Mouse (Mus musculus) midbrain, embryonic 11.5 days (tissue): ENCODE measurements around the gene Tmpo. TPM values are rescaled to one million over a fixed set of nuclear protein-coding genes. Genes with fewer than 3 reads are reported as not detected.
A peak's percentile ranks its signal among the peaks of the same experiment; 100 is the strongest.

ENCODE experiments used
- ATAC-seq: fragments of 200-750 bp; cut with Nextera tagmentation; 2 replicates; pipeline ENCODE4 v1.8.0; 2017; ENCODE audit warnings: moderate TSS enrichment, moderate library complexity; ENCODE audit not compliant: low FRiP score
- DNase-seq: peaks from one replicate; pipeline ENCODE4 v3.0.0; 2015; ENCODE audit warnings: low spot score; ENCODE audit errors: missing footprints
- H3K27ac ChIP-seq: fragments of 300-500 bp; sonication (generic); 2 replicates; pipeline ENCODE4 v1.5.1; 2014; ENCODE audit warnings: low read depth, low read length
- H3K27me3 ChIP-seq: fragments of 300-500 bp; sonication (generic); 2 replicates; pipeline ENCODE4 v1.6.1; 2014; ENCODE audit warnings: mild to moderate bottlenecking, low read length, moderate library complexity, mixed read lengths; ENCODE audit not compliant: control insufficient read depth, insufficient read depth
- H3K36me3 ChIP-seq: fragments of 300-500 bp; sonication (generic); 2 replicates; pipeline ENCODE4 v1.6.1; 2014; ENCODE audit warnings: mild to moderate bottlenecking, low read length, moderate library complexity, mixed read lengths; ENCODE audit not compliant: control insufficient read depth, insufficient read depth
- H3K4me1 ChIP-seq: fragments of 300-500 bp; sonication (generic); 2 replicates; pipeline ENCODE4 v1.6.1; 2014; ENCODE audit warnings: low read length; ENCODE audit not compliant: control insufficient read depth, insufficient read depth
- H3K4me2 ChIP-seq: fragments of 300-500 bp; sonication (generic); 2 replicates; pipeline ENCODE4 v1.6.1; 2014; ENCODE audit warnings: mild to moderate bottlenecking, moderate library complexity
- H3K4me3 ChIP-seq: fragments of 300-500 bp; sonication (generic); 2 replicates; pipeline ENCODE4 v1.5.1; 2014; ENCODE audit warnings: low read depth, low read length
- H3K9ac ChIP-seq: fragments of 300-500 bp; sonication (generic); 2 replicates; pipeline ENCODE4 v1.6.1; 2014; ENCODE audit warnings: low read length
- H3K9me3 ChIP-seq: fragments of 300-500 bp; sonication (generic); 2 replicates; pipeline ENCODE4 v1.6.1; 2016; ENCODE audit warnings: low read length; ENCODE audit not compliant: control insufficient read depth
- WGBS: fragments of 180-500 bp; shearing (Covaris S2); extraction: QIAGEN DNeasy Blood & Tissue Kit; methylation state at CpG from one replicate; pipeline ENCODE4 v1.1.7; 2014; 5-methylcytosine and 5-hydroxymethylcytosine counted together
- polyA plus RNA-seq: library from polyadenylated mRNA; unstranded; fragments of >200 nt; fragmentation: Nextera tagmentation; extraction: Ambion mirVana; gene quantifications from 2 replicates; pipeline ENCODE4 v1.2.1, GENCODE M21; 2014

Gene Tmpo
- polyA plus RNA-seq = 339 and 388 TPM in 2 replicates

DNA sequence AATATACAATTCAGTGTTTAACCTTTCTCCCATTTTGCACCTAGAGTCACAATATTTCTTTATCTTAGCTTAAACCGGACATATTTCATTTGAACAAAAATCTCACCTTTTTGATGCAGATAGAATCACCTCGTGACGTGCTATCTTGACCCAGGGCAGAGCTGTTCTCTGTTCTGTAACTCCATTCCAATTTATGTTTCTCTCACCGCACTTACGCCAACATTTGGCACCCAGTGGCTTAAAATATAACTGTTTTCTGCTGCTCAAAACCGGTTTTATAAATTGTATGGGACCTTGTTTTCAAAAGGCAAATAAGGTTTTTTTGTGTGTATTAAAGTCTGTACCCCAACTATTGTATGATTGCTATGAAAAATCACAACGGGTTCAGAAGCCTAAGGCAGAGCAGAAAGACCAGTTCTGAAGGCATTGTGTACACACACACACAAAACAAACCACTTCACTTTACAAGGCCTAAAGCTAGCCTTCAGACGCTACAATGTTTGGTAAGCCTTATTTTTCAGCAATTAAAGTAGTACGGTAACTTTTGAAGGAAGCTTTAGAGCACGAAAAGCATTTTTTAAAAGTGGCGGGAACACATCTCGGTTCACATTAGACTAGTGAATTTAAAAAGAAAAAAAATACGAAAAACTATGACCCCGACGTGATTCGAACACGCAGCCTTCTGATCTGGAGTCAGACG, at the start of gene Tmpo:
Gene Tmpo, minus strand, starts transcription at position 555 of the 700 bp plus-strand sequence.
- Histone ChIP-seq H3K4me2 (peak within 1 kb of the TSS; percentile 51), H3K9me3 (no peaks in the 10 kb centered on the region), H3K36me3 (no peaks in the 10 kb centered on the region), H3K4me3 (peak within 1 kb of the TSS; percentile 41), H3K4me1 (peaks cover 12% of the 10 kb centered on the region), H3K27me3 (no peaks in the 10 kb centered on the region), H3K27ac (peak within 1 kb of the TSS; percentile 93), H3K9ac (peak within 1 kb of the TSS; percentile 67)
- ATAC-seq = 0 out of 2 replicates have a peak, but pooled peaks have one; percentile 0
- WGBS = 13% methylated on average over 18 of the region's 18 CpGs
- peak; percentile 93 for DNase-seq

DNA sequence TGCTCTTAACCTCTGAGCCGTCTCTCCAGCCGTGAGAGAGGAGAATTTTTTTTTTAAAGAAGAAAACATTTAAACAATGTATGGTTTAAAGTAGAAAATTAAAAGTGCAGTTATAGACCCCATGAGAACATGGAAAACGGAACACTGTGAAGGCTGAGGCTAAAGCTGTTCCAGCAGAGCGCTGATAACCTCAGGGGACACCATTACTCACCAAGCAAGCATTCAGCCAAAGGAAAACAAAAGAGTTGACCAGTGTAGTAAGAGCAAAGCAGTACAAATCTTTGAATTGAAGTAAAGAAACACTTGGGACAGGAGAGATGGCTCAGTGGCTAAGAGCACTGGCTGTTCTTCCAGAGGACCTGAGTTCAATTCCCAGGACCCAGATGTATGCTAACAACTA, 49.3 kb upstream of the Tmpo start:
- no peak for ATAC-seq
- Histone ChIP-seq H3K36me3 (no peaks in the 10 kb centered on the region), H3K4me2 (no peak overlapping the region), H3K27ac (no peak overlapping the region), H3K4me3 (no peak overlapping the region), H3K9ac (no peak overlapping the region), H3K27me3 (no peaks in the 10 kb centered on the region), H3K4me1 (peaks cover 9% of the 10 kb centered on the region), H3K9me3 (no peaks in the 10 kb centered on the region)
- DNase-seq = no peak
- 68% methylated on average over 4 of the region's 4 CpGs for WGBS

DNA sequence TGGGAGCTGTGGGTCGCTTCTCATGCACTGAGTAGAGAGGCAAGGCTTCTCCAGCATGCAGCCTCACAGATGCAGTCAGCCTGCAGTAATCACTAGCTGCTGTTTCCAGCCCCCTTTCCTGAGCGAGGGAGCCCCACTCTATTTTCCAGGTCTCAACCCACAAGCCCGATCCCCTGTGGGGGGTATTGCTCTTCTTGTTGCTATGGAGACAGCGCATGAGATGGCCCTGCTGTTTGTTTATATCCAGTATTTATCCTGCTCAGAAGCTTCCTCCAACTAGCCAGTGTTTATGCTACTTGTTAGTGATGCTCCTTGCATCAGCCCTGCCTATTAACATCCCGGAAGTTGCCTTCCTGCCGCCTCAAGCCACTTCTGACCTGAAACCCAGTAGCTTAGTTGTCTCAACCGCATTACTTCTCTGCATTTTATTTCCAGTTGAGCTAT, 48.4 kb upstream of the Tmpo start:
- Histone ChIP-seq H3K27me3 (no peaks in the 10 kb centered on the region), H3K9ac (no peak overlapping the region; the same call in 1 of the 2 replicates), H3K4me3 (no peak overlapping the region), H3K36me3 (no peaks in the 10 kb centered on the region), H3K4me1 (peaks cover 9% of the 10 kb centered on the region), H3K27ac (peak overlapping the region; percentile 26; the same call in 1 of the 2 replicates), H3K4me2 (peak overlapping the region; percentile 6; the same call in 1 of the 2 replicates), H3K9me3 (no peaks in the 10 kb centered on the region)
- DNase-seq (peak; percentile 95), ATAC-seq (peak; percentile 80)
- 26% methylated on average over 7 of the region's 7 CpGs for WGBS

DNA sequence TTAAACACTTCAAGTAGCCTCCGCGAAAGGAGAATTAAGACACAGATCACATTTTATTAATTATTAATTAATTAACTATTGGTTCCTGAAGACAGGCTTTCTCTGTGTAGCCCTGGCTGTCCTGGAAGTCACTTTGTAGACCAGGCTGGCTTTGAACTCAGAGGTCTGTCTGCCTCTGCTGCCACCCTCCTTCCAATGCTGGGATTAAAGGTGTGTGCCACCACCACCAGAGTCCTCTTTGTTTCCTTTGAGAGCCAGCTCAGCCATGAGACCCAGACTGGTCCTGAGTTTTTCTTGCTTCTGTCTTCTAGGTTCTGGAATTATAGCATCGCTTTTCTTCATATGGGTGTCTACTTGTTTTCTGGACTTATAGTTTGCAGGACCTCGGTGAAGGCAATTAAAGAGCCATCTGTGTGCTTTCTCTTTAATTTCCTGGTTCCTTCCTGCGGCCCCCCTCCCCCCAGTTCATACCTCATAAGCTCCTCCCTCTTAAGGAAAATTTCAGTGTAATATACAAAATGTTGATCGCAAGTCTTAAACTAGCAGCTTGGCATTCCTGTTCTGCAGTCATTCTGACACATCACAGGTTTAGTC, 47.9 kb upstream of the Tmpo start:
- ATAC-seq (no peak; the same call in 1 of the 2 replicates), DNase-seq (no peak)
- H3K27ac ChIP-seq = peak overlapping the region; percentile 26; the same call in 1 of the 2 replicates
- peak overlapping the region; percentile 6; the same call in 1 of the 2 replicates for H3K4me2 ChIP-seq
- 77% methylated on average over 6 of the region's 6 CpGs for WGBS
- no peak overlapping the region; the same call in 1 of the 2 replicates for H3K9ac ChIP-seq
- no peaks in the 10 kb centered on the region for H3K27me3 ChIP-seq
- H3K4me3 ChIP-seq = no peak overlapping the region
- H3K4me1 ChIP-seq = peaks cover 9% of the 10 kb centered on the region
- no peaks in the 10 kb centered on the region for H3K36me3 ChIP-seq
- H3K9me3 ChIP-seq = no peaks in the 10 kb centered on the region

DNA sequence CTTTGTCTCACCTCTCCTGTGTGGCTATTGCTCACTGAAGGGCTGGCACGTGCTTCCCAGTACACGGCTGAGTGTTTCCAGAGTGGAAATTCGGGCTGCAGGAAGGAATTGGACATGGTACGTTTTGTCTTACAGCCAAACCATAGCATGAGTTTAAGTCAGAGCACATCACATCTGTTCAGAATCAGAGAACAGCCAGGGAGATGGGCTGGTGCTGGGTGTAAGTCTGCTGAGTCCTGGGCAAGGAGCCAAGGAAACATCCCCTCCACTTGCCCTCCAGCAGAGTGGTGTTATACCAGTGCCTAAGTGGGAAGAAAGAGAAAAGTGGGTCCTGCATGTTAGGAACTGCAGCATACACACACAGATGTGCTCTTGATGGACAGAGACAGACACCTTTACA, 45.9 kb upstream of the Tmpo start:
- DNase-seq (no peak), ATAC-seq (no peak)
- Histone ChIP-seq H3K27me3 (no peaks in the 10 kb centered on the region), H3K4me3 (no peak overlapping the region), H3K9ac (no peak overlapping the region), H3K9me3 (no peaks in the 10 kb centered on the region), H3K27ac (no peak overlapping the region), H3K4me1 (peaks cover 9% of the 10 kb centered on the region), H3K36me3 (no peaks in the 10 kb centered on the region), H3K4me2 (no peak overlapping the region)
- WGBS = 88% methylated on average over 4 of the region's 4 CpGs

DNA sequence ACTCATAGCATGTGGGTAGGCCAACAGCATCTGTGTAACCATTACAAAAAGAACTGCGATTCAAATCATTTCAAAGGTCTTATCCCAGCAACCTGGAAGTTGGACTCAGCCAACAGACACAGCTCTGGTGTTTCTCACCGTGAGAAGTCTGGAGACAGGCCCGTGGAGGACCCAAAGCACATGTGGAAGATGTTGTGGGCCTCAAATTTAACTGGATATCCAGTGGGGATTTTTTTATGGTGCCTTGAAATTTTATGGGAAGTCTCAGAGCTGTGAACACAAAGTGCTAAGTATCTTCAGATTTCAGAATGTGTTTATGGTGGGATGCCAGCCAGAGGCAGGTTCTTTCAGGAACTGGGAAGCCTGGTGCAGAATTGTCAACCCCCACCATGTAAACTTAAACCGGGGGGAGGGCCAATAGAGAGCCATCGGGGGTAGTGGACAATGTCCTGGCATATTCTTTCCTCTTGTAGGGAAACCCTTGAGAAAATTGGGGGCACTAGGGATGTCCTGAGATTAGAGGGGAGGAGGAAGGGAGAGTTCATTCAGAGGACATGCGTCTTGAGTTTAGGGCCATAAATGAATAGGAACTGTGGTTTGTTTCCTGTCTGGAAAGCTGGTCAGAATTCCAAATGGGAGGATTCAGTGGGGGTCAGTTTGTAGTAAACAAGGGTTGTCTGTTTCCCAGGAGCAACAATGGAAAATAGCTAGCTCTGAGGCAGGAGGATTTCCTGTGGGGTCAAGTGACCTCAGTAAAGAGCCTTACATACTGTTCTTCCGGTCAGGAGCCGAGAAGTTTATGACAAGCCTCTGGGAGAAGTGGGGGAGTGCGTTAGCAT, 41.5 kb upstream of the Tmpo start:
- WGBS = 83% methylated on average over 9 of the region's 9 CpGs
- Histone ChIP-seq H3K4me3 (no peak overlapping the region), H3K36me3 (no peaks in the 10 kb centered on the region), H3K9ac (no peak overlapping the region), H3K4me1 (no peaks in the 10 kb centered on the region), H3K27me3 (no peaks in the 10 kb centered on the region), H3K4me2 (no peak overlapping the region), H3K27ac (no peak overlapping the region), H3K9me3 (no peaks in the 10 kb centered on the region)
- no peak for ATAC-seq
- peak; percentile 33 for DNase-seq

DNA sequence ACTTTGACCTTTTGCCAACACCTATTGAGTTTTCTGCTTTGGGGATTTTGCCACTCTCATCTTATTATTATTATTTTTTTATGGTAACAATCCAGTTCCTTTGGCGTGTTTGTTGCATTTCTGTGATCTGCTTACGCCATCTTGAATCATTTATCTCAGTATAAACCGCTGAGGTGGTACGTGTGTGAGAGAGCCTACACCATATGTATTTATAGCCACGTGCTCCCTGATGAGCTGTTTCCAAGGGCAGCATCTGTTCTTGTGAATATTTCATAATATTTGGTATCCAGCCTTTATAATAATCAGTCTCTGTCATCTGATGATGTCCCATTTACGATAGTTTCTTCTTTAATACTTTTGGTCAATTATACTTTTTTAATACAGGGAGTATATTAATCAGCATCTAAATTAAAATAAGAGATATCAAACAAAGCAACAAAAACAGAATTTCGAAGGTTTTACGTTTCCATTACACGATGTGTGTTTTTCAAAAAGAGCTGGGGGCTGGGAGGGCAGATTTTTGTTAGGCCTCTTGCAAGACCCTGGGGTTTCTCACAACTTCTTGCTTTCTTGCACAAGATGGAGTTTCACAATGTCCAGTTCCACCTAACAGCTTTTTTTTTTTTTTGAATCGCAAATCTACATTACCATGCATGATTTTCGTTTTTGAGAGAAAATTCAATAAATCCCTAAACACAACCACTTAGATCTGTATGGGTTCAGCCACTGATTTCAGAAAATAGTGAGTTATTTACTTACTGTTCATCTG, 28.0 kb upstream of the Tmpo start:
- H3K36me3 ChIP-seq = no peaks in the 10 kb centered on the region
- no peak overlapping the region for H3K4me3 ChIP-seq
- DNase-seq (peak; percentile 17), ATAC-seq (no peak)
- no peaks in the 10 kb centered on the region for H3K9me3 ChIP-seq
- no peaks in the 10 kb centered on the region for H3K27me3 ChIP-seq
- no peak overlapping the region for H3K9ac ChIP-seq
- WGBS = 88% methylated on average over 11 of the region's 11 CpGs
- H3K27ac ChIP-seq = no peak overlapping the region
- H3K4me1 ChIP-seq = no peaks in the 10 kb centered on the region
- H3K4me2 ChIP-seq = no peak overlapping the region

DNA sequence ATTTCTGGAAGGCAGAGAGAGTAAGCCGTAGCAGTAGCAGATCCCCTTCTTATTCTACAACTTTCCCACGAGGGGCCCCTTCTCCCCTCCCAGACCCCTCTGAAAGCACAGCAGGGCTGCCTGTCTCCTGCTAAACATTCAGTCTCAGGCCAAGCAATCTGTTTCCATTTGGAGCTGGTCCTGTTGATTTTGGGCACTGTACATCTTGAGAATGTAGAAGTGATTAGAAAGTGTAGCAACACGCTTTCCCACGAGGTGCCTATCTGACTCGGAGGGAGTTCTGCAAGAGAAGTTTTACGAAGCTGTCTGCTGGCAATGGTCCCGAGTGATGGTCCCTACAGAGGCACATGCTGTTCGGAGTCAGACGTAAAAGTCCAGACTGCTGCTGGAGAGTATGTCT, 27.3 kb upstream of the Tmpo start:
- Histone ChIP-seq H3K9ac (no peak overlapping the region), H3K36me3 (no peaks in the 10 kb centered on the region), H3K4me2 (no peak overlapping the region), H3K4me3 (no peak overlapping the region), H3K9me3 (no peaks in the 10 kb centered on the region), H3K27ac (no peak overlapping the region), H3K27me3 (no peaks in the 10 kb centered on the region), H3K4me1 (no peaks in the 10 kb centered on the region)
- WGBS = 77% methylated on average over 9 of the region's 9 CpGs
- DNase-seq (peak; percentile 74), ATAC-seq (no peak)
